Mouse (Mus musculus) cerebellum, adult 2 months (tissue): ENCODE results near the gene Gltp. TPM values are rescaled to one million over a fixed set of nuclear protein-coding genes. Genes with fewer than 3 reads are reported as not detected.

Source experiments
- DNase-seq, 2 experiments: peaks; one replicate each; pipeline ENCODE4 v3.0.0; 2021
- H3K27ac ChIP-seq: fragments of 200-500 bp; 2 replicates; pipeline ENCODE4 v1.5.1; 2012; ENCODE audit warnings: low read length, control low read depth, inconsistent platforms; ENCODE audit not compliant: insufficient read depth
- H3K27me3 ChIP-seq: fragments of 200-500 bp; 2 replicates; pipeline ENCODE4 v1.6.1; 2012; ENCODE audit warnings: inconsistent platforms, mild to moderate bottlenecking, low read length, moderate library complexity; ENCODE audit not compliant: control insufficient read depth, insufficient read depth
- H3K4me1 ChIP-seq: fragments of 200-500 bp; 2 replicates; pipeline ENCODE4 v1.6.1; 2011; ENCODE audit warnings: low read length; ENCODE audit not compliant: control insufficient read depth, insufficient read depth
- H3K4me3 ChIP-seq: fragments of 200-500 bp; replicated peaks from 2 replicates; pipeline ENCODE3; 2011; ENCODE audit warnings: mild to moderate bottlenecking, low read depth, low read length, control low read depth; ENCODE audit not compliant: insufficient read depth
- CTCF ChIP-seq: fragments of 200-500 bp; IDR thresholded peaks from 2 replicates; pipeline ENCODE4 v1.5.1; 2011; ENCODE audit warnings: low read depth, mild to moderate bottlenecking, control low read depth, low read length, moderate library complexity, borderline replicate concordance; ENCODE audit not compliant: insufficient read depth
- POLR2A ChIP-seq: fragments of 200-500 bp; IDR thresholded peaks from 2 replicates; pipeline ENCODE4 v1.6.1; 2011; ENCODE audit warnings: low read length, control low read depth, borderline replicate concordance; ENCODE audit not compliant: insufficient read depth
- WGBS: fragments of 180-500 bp; shearing (Covaris S2); methylation state at CpG from one replicate; pipeline ENCODE4 v1.1.7; 2018; 5-methylcytosine and 5-hydroxymethylcytosine counted together
- polyA plus RNA-seq: library from polyadenylated mRNA; depleted of rRNA; stranded (reverse); fragments of >200 nt; gene quantifications from 2 replicates; pipeline ENCODE4 v1.2.3, GENCODE M21; 2012

Gene Gltp
- polyA plus RNA-seq, 1 experiment: 87.5 TPM

- TF ChIP-seq CTCF (no peak), POLR2A (no peak)
- no peaks in the 10 kb centered on the region for H3K27me3 ChIP-seq
- peaks cover 23% of the 10 kb centered on the region for H3K4me1 ChIP-seq
- WGBS: 57% methylated on average over 18 of the region's 18 CpGs
- DNase-seq: no peak
- H3K27ac ChIP-seq: no peak overlapping the region
- H3K4me3 ChIP-seq: no peak overlapping the region
Measured at GRCm38 (mm10) chr5:114714551-114714950, 23.8 kb upstream of the Gltp start.

GRCm38 (mm10) chr5:114709357-114709756, 18.6 kb upstream of the Gltp start:
- WGBS: 94% methylated on average over 21 of the region's 21 CpGs
- Histone ChIP-seq H3K27ac (no peak overlapping the region), H3K4me3 (no peak overlapping the region), H3K4me1 (peaks cover 8% of the 10 kb centered on the region; the same call in 1 of the 2 replicates), H3K27me3 (no peaks in the 10 kb centered on the region)
- no peak for DNase-seq
- TF ChIP-seq POLR2A: no peak
- TF ChIP-seq CTCF: no peak

GRCm38 (mm10) chr5:114708491-114708890, 17.7 kb upstream of the Gltp start:
- no peaks in the 10 kb centered on the region for H3K27me3 ChIP-seq
- H3K4me1 ChIP-seq: peaks cover 8% of the 10 kb centered on the region; the same call in 1 of the 2 replicates
- TF ChIP-seq POLR2A (no peak), CTCF (no peak)
- DNase-seq: peak; percentile 59 to 67
- WGBS: 3% methylated on average over 15 of the region's 15 CpGs
- no peak overlapping the region for H3K27ac ChIP-seq
- peak overlapping the region; percentile 95 for H3K4me3 ChIP-seq

GRCm38 (mm10) chr5:114707265-114708068, 16.7 kb upstream of the Gltp start, which contains the start of gene Tchp:
Gene Tchp (plus strand): TSS chr5:114707760.
- Histone ChIP-seq H3K4me3 (peak within 1 kb of the TSS; percentile 95), H3K27me3 (no peaks in the 10 kb centered on the region), H3K27ac (peak within 1 kb of the TSS; percentile 18), H3K4me1 (peaks cover 8% of the 10 kb centered on the region; the same call in 1 of the 2 replicates)
- 6% methylated on average over 49 of the region's 49 CpGs for WGBS
- DNase-seq: peak; percentile 92 to 96
- TF ChIP-seq CTCF (peak; percentile 74), POLR2A (peak; percentile 49; the same call in 1 of the 2 replicates)

GRCm38 (mm10) chr5:114702403-114703392, 11.9 kb upstream of the Gltp start:
- TF ChIP-seq POLR2A: no peak
- TF ChIP-seq CTCF: peak; percentile 68; the same call in 1 of the 2 replicates
- DNase-seq: peak in 1 of 2 experiments; percentile 34
- Histone ChIP-seq H3K27ac (no peak overlapping the region), H3K4me1 (peaks cover 12% of the 10 kb centered on the region; the same call in 1 of the 2 replicates), H3K27me3 (no peaks in the 10 kb centered on the region), H3K4me3 (no peak overlapping the region)
- 60% methylated on average over 14 of the region's 14 CpGs for WGBS

- TF ChIP-seq CTCF (no peak), POLR2A (no peak)
- peaks cover 18% of the 10 kb centered on the region; the same call in 1 of the 2 replicates for H3K4me1 ChIP-seq
- no peak overlapping the region for H3K4me3 ChIP-seq
- H3K27ac ChIP-seq: no peak overlapping the region
- no peaks in the 10 kb centered on the region for H3K27me3 ChIP-seq
- WGBS: 59% methylated on average over 7 of the region's 7 CpGs
- DNase-seq: no peak
Measured at GRCm38 (mm10) chr5:114699015-114699414, 8.2 kb upstream of the Gltp start.

GRCm38 (mm10) chr5:114698044-114698746, 7.4 kb upstream of the Gltp start:
- 0 out of 2 replicates have a peak overlapping the region, but pooled peaks have one; percentile 14 for H3K27ac ChIP-seq
- no peaks in the 10 kb centered on the region for H3K27me3 ChIP-seq
- TF ChIP-seq CTCF (no peak), POLR2A (no peak)
- H3K4me3 ChIP-seq: peak overlapping the region; percentile 13
- peaks cover 18% of the 10 kb centered on the region; the same call in 1 of the 2 replicates for H3K4me1 ChIP-seq
- WGBS: 9% methylated on average over 19 of the region's 19 CpGs
- DNase-seq: peak; percentile 95 to 96
